Mouse (Mus musculus): ENCODE data around the gene Trap1. TPM values are rescaled to one million over a fixed set of nuclear protein-coding genes. Genes with fewer than 3 reads are reported as not detected.
A peak's percentile ranks its signal among the peaks of the same experiment; 100 is the strongest.
"Not testable (repeated sequence)": the region's sequence is repeated elsewhere in the genome, so short reads cannot be mapped to it uniquely, and the experiment has no call there.

The Trap1 gene
- polyA plus RNA-seq (2012; ENCODE audit: insufficient read depth, insufficient read length, low replicate concordance, missing spikeins): not detected in 2 replicates

- TF ChIP-seq CTCF (IDR thresholded peaks at IDR 0.05; ENCODE audit: insufficient read depth, low read depth, low read length): no peak
- peak; percentile 79 for TF ChIP-seq POLR2A (IDR thresholded peaks at IDR 0.05; ENCODE audit: insufficient read depth, low read depth, low read length)
- H3K27ac ChIP-seq (ENCODE audit: insufficient read depth, low read depth, low read length): peak within 1 kb of the TSS; percentile 88
- no peaks in the 10 kb centered on the region for H3K4me1 ChIP-seq (ENCODE audit: control insufficient read depth, insufficient read depth, low read length)
- peak within 1 kb of the TSS; percentile 96 for H3K4me3 ChIP-seq (ENCODE audit: insufficient read depth, low read depth, low read length)
- WGBS: under 1% methylated on average over 58 of the region's 58 CpGs
Measured at GRCm38 (mm10) chr16:4077384-4078061, at the start of gene Trap1. Trap1 (minus strand) TSS chr16:4077827.

GRCm38 (mm10) chr16:4117072-4117471 lies 39.4 kb upstream of the Trap1 start:
- H3K27ac ChIP-seq (ENCODE audit: insufficient read depth, low read depth, low read length): no peak overlapping the region
- H3K4me1 ChIP-seq (ENCODE audit: control insufficient read depth, insufficient read depth, low read length): no peaks in the 10 kb centered on the region
- TF ChIP-seq POLR2A (IDR thresholded peaks at IDR 0.05; ENCODE audit: insufficient read depth, low read depth, low read length): no peak
- no peak for TF ChIP-seq CTCF (IDR thresholded peaks at IDR 0.05; ENCODE audit: insufficient read depth, low read depth, low read length)
- WGBS: 85% methylated on average over 4 of the region's 4 CpGs
- H3K4me3 ChIP-seq (ENCODE audit: insufficient read depth, low read depth, low read length): no peak overlapping the region

GRCm38 (mm10) chr16:4100374-4100773 lies 22.7 kb upstream of the Trap1 start:
- Histone ChIP-seq H3K27ac (ENCODE audit: insufficient read depth, low read depth, low read length) (no peak overlapping the region), H3K4me3 (ENCODE audit: insufficient read depth, low read depth, low read length) (no peak overlapping the region), H3K4me1 (ENCODE audit: control insufficient read depth, insufficient read depth, low read length) (no peaks in the 10 kb centered on the region; the same call in 1 of the 2 replicates)
- TF ChIP-seq POLR2A (IDR thresholded peaks at IDR 0.05; ENCODE audit: insufficient read depth, low read depth, low read length): no peak
- TF ChIP-seq CTCF (IDR thresholded peaks at IDR 0.05; ENCODE audit: insufficient read depth, low read depth, low read length): no peak
- WGBS: 89% methylated on average over 2 of the region's 2 CpGs

- no peaks in the 10 kb centered on the region; the same call in 1 of the 2 replicates for H3K4me1 ChIP-seq (ENCODE audit: control insufficient read depth, insufficient read depth, low read length)
Measured at GRCm38 (mm10) chr16:4097521-4097920, 19.9 kb upstream of the Trap1 start.

GRCm38 (mm10) chr16:4096898-4097297 lies 19.3 kb upstream of the Trap1 start:
- TF ChIP-seq CTCF (IDR thresholded peaks at IDR 0.05; ENCODE audit: insufficient read depth, low read depth, low read length): no peak
- TF ChIP-seq POLR2A (IDR thresholded peaks at IDR 0.05; ENCODE audit: insufficient read depth, low read depth, low read length): no peak
- Histone ChIP-seq H3K4me3 (ENCODE audit: insufficient read depth, low read depth, low read length) (no peak overlapping the region), H3K27ac (ENCODE audit: insufficient read depth, low read depth, low read length) (no peak overlapping the region), H3K4me1 (ENCODE audit: control insufficient read depth, insufficient read depth, low read length) (no peaks in the 10 kb centered on the region; the same call in 1 of the 2 replicates)

More at GRCm38 (mm10) chr16:4097521-4097920, 19.9 kb upstream of the Trap1 start:
- H3K27ac ChIP-seq (ENCODE audit: insufficient read depth, low read depth, low read length): no peak overlapping the region
- TF ChIP-seq POLR2A (IDR thresholded peaks at IDR 0.05; ENCODE audit: insufficient read depth, low read depth, low read length): no peak
- TF ChIP-seq CTCF (IDR thresholded peaks at IDR 0.05; ENCODE audit: insufficient read depth, low read depth, low read length): no peak
- H3K4me3 ChIP-seq (ENCODE audit: insufficient read depth, low read depth, low read length): no peak overlapping the region
- WGBS: 93% methylated on average over 1 of the region's 1 CpGs

GRCm38 (mm10) chr16:4096141-4096540 lies 18.5 kb upstream of the Trap1 start:
- TF ChIP-seq POLR2A (IDR thresholded peaks at IDR 0.05; ENCODE audit: insufficient read depth, low read depth, low read length) (no peak), CTCF (IDR thresholded peaks at IDR 0.05; ENCODE audit: insufficient read depth, low read depth, low read length) (no peak)
- 45% methylated on average over 3 of the region's 3 CpGs for WGBS

GRCm38 (mm10) chr16:4087214-4087913 lies 9.7 kb upstream of the Trap1 start:
- Histone ChIP-seq H3K4me3 (ENCODE audit: insufficient read depth, low read depth, low read length) (no peak overlapping the region), H3K4me1 (ENCODE audit: control insufficient read depth, insufficient read depth, low read length) (no peaks in the 10 kb centered on the region), H3K27ac (ENCODE audit: insufficient read depth, low read depth, low read length) (no peak overlapping the region)
- WGBS: 94% methylated on average over 8 of the region's 8 CpGs
- TF ChIP-seq CTCF (IDR thresholded peaks at IDR 0.05; ENCODE audit: insufficient read depth, low read depth, low read length): no peak
- no peak for TF ChIP-seq POLR2A (IDR thresholded peaks at IDR 0.05; ENCODE audit: insufficient read depth, low read depth, low read length)

More at GRCm38 (mm10) chr16:4096141-4096540, 18.5 kb upstream of the Trap1 start:
- no peak overlapping the region for H3K4me3 ChIP-seq (ENCODE audit: insufficient read depth, low read depth, low read length)
- no peak overlapping the region; the same call in 1 of the 2 replicates for H3K27ac ChIP-seq (ENCODE audit: insufficient read depth, low read depth, low read length)
- no peaks in the 10 kb centered on the region; the same call in 1 of the 2 replicates for H3K4me1 ChIP-seq (ENCODE audit: control insufficient read depth, insufficient read depth, low read length)

GRCm38 (mm10) chr16:4085851-4086387 lies 8.3 kb upstream of the Trap1 start:
- TF ChIP-seq CTCF (IDR thresholded peaks at IDR 0.05; ENCODE audit: insufficient read depth, low read depth, low read length): no peak
- TF ChIP-seq POLR2A (IDR thresholded peaks at IDR 0.05; ENCODE audit: insufficient read depth, low read depth, low read length): no peak

GRCm38 (mm10) chr16:4085051-4085450 lies 7.4 kb upstream of the Trap1 start:
- Histone ChIP-seq H3K4me3 (ENCODE audit: insufficient read depth, low read depth, low read length) (no peak overlapping the region), H3K27ac (ENCODE audit: insufficient read depth, low read depth, low read length) (no peak overlapping the region), H3K4me1 (ENCODE audit: control insufficient read depth, insufficient read depth, low read length) (no peaks in the 10 kb centered on the region)
- TF ChIP-seq POLR2A (IDR thresholded peaks at IDR 0.05; ENCODE audit: insufficient read depth, low read depth, low read length) (no peak), CTCF (IDR thresholded peaks at IDR 0.05; ENCODE audit: insufficient read depth, low read depth, low read length) (no peak)
- WGBS: 98% methylated on average over 7 of the region's 7 CpGs

More at GRCm38 (mm10) chr16:4085851-4086387, 8.3 kb upstream of the Trap1 start:
- Histone ChIP-seq H3K27ac (ENCODE audit: insufficient read depth, low read depth, low read length) (no peak overlapping the region), H3K4me1 (ENCODE audit: control insufficient read depth, insufficient read depth, low read length) (no peaks in the 10 kb centered on the region), H3K4me3 (ENCODE audit: insufficient read depth, low read depth, low read length) (no peak overlapping the region)
- 92% methylated on average over 9 of the region's 9 CpGs for whole genome bisulfite sequencing

GRCm38 (mm10) chr16:4080419-4080818 lies 2.8 kb upstream of the Trap1 start:
- whole genome bisulfite sequencing: 73% methylated on average over 3 of the region's 3 CpGs
- H3K4me1 ChIP-seq (ENCODE audit: control insufficient read depth, insufficient read depth, low read length); H3K27ac ChIP-seq (ENCODE audit: insufficient read depth, low read depth, low read length); H3K4me3 ChIP-seq (ENCODE audit: insufficient read depth, low read depth, low read length): not testable (repeated sequence)
